Mouse (Mus musculus) thymus, adult 18-20 months (tissue): ENCODE data around the gene Adora2a.
"Not testable (repeated sequence)": the region's sequence is repeated elsewhere in the genome, so short reads cannot be mapped to it uniquely, and the experiment has no call there.

ENCODE experiments used
- DNase-seq, 2 experiments: peaks; one replicate each; pipeline ENCODE4 v3.0.0; 2022; ENCODE audit warnings: mixed read lengths in 2 of 2

The Adora2a gene

GRCm38 (mm10) chr10:75314190-75314980 lies 2.3 kb upstream of the Adora2a start:
- no peak for DNase-seq

- DNase-seq: no peak
Measured at GRCm38 (mm10) chr10:75315756-75316155, 921 bp upstream of the Adora2a start.

DNA sequence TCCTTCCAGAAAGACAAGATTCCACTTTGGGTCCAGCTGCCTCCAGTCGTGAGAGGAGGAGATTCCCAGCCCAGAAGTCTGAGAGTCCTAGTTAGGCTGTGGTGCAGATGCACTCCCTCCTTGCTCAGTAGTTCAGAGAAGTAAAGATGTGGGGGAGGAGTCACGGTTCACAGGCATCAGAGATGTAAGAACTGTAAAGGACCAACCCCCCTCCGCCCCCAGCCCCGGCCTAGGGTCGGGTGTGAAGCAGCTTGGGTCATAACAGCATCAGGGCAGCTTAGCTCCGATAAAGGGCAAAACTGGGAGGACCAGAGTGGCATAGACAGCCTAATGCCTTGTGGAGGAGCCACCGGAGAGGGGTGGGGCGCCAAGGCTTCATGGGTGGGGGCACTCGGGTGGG lies 205 bp upstream of the Adora2a start:
- DNase-seq: peak in 1 of 2 experiments; percentile 56

- DNase-seq: peak; percentile 64 to 68
Measured at GRCm38 (mm10) chr10:75316908-75317761, 458 bp downstream of the Adora2a start.

DNA sequence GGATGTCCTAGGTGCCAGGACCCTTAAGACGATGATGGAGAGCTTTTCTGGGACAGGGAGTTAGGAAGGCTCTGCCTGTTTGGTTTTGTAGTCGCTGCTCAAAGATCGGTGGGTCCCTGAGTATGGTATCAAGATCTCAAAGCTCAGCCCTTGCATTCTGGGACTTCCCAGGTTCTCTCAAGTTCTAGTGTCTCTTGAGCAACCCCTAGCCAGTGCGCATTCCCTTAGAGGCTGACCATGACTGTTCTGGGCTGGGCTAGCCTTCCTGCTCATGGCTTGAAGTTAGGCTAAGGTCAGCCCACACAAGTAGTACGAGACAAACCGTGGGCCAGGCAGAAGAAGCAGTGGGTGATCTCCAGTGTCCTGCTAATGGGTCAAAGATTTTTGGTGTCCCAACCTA lies 1.5 kb downstream of the Adora2a start:
- no peak for DNase-seq

DNA sequence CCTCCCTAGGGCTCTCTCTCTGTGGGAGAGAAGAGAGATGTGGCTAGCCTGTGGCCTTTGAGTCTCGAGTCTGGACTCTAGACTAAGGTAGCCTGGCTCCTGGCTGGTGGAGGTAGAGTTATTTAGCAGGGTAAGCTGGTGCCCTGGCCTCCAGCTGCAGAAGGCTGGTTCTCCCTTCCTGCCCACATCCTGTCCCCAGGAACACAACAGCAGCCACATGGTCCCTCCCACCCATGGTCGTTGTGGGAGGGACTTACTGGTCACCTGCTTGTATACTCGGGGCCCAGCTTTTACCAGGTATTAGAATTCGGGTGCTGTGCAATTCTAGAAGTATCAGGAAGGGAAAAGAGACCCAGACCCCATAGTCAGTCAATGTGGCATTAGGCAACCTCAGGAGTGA lies 3.6 kb downstream of the Adora2a start:
- DNase-seq: peak; percentile 61 to 75

DNA sequence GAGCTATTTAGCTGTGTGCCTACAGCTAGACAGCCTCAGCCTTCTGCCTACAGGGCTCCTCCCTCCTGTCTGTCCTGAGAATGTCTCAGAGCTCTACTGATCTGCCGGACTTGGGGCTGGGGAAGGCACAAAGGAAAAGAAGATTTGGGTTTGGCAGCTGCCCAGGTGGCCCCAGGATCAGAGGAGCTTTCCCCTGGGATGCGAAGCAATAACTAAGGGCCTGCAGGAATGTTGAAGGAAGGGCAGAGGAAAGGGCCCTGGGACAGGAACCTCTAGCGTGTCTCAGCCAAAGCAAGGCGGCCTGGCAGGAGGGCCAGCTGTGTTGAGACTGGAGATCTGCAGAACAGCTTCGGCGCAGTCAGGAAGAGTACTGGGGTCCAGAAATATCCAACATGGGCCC lies 6.3 kb downstream of the Adora2a start:
- no peak for DNase-seq

DNA sequence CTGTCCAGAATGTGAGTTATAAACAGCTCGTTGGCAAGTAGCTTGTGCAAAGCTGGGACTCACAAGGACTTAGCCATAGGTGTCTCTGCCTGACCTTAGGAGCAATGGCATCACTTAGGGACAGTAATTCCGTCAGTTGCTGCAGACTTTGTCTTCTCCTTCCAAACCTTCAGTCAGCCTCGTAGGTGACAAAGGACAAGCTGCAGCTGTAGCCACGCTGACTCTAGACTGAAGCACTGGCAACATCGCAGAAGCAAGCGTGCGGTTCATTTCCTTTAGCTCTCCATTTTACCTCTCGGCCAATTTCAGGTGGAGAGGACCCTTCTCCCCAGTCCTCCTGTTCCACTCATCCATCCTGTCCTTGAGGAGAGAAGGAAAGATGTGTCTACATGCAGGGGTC lies 7.3 kb downstream of the Adora2a start:
- DNase-seq: no peak

- no peak for DNase-seq
Measured at GRCm38 (mm10) chr10:75324391-75324790, 7.7 kb downstream of the Adora2a start.

- no peak for DNase-seq
Measured at GRCm38 (mm10) chr10:75325821-75326220, 9.1 kb downstream of the Adora2a start.

DNA sequence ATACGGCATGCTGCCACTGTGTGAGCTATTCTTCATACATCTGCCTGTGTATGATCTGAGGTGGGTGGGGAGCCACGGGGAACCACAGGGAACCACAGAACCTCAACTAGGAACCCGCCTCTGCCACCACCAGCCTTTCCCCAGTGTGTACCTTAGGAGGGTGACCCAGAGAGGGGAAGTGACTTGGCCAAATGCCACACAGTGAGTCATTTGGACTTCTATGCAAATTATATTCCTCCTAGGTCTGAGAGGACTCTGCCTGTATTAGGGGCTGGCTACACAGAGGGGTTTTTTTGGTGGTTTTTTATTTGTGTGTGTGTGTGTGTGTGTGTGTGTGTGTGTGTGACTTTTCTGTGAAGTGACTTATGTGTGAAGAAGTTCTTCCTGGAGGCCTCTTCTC lies 9.9 kb downstream of the Adora2a start:
- DNase-seq: no peak

GRCm38 (mm10) chr10:75327081-75327480 lies 10.4 kb downstream of the Adora2a start:
- no peak for DNase-seq

- no peak for DNase-seq
Measured at GRCm38 (mm10) chr10:75328201-75328704, 11.6 kb downstream of the Adora2a start.

DNA sequence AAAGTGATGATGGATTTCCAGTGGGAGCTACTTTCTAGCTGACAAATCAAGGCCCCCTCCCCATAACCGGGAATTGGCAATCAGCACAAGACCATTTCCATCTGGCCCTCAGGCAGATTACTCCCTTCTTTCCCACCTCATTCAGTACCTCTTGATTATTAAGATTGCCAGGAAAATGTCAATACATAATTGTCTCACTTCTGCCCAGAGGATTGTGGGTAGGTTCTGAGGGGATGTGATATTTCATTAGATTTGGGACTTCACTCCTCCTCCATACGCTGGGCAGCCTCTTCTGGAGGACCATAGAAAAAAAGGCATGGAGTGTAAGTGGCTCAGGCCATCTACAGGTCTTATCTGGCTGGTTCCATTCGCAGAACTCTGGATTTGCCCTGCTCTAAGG lies 15.6 kb downstream of the Adora2a start:
- no peak for DNase-seq

GRCm38 (mm10) chr10:75333176-75333776 lies 16.6 kb downstream of the Adora2a start:
- DNase-seq: no peak

DNA sequence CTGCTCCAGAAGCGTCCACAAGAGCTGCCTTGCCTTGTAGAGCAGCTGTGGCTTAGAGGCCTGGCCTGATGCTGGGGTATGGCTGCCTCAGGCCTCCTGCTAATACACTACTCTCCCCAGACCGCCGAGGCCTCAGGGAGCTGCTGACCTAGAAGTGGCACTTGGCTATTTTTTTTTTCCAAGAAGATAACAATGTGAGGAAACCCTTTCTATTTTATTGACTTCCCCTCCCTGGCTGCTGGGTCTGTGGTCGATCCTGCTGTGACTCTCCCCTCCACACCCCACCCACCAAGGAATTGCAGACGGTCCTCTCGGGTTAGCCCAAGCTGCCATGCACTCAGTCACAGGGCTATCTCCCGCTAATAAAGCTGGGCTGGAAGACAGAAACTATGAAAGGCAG lies 17.5 kb downstream of the Adora2a start:
- no peak for DNase-seq

DNA sequence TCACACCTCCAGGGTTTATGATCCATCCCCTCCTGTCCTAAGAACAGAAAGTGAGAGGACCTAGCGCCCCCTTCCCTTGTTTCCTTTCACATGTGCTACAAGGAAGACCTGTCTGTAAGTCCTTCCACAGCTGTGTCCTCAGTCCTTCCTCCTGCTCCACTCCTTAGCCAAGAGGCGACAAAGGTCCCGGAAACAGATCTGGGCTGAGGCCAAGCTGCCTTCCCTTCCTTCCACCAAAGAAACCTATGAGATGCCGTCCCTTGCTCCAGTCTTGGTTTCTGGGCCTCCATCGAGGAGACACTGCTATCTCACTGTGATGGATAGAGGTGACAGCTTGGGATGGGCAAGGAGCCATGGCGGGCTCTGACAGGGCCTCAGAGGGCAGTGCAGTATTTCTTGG lies 18.4 kb downstream of the Adora2a start:
- DNase-seq: no peak

DNA sequence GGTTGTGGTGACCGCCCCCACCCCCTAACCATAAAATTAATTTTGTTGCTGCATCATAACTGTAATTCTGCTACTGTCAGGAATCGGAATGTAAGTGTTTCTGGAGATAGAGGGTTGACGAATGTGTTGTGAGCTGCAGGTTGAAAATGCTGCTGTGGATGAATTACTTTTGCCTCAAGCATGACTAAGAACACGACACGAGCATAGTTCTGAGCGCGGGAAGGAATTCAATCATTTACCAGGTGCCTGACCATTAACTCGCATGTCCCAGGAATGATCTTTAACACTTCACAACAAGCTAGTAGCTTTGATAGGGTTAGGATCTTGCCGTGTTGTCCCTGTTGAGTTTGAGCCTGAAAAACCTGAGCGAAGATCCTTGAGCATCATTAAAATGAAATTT lies 20.6 kb downstream of the Adora2a start:
- DNase-seq: no peak

DNA sequence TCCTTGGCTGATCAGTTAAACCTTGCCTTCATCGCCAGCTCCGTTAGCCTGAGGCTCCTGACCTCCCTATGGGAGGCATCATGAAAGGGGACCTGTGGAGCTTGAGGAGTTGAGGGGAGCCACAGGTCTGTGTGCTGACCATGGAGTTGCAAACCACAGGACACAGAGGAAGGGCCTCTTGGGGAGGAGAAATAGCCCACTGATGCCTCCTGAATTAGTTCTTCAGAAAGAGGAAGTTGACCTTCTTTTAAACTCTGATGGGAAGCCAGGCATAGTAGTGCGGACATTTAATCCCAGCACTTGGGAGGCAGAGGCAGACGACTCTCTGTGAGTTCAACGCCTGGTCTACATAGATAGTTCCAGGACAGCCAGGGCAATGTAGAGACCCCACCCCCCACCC lies 22.2 kb downstream of the Adora2a start:
- no peak for DNase-seq

DNA sequence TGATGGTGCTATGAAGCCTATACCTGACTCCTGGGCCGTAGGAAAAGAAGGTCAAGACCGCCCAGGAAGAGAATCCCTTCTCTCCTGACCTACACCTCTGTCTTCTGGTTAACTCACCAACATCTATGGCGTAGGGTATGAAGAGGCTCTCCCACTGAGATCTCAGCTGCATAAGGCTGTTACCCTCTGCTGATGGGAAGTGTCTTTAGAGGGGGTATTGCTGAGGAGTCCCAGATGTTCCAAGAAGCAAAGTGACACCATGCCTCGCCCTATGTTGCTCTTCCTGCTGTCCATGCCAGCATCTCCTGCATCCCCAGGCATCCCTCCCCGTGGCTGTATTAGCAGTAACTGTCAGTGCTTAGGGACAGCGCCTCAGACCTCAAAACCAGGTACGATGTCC lies 22.7 kb downstream of the Adora2a start:
- no peak for DNase-seq

- no peak for DNase-seq
Measured at GRCm38 (mm10) chr10:75341936-75342335, 25.3 kb downstream of the Adora2a start.

DNA sequence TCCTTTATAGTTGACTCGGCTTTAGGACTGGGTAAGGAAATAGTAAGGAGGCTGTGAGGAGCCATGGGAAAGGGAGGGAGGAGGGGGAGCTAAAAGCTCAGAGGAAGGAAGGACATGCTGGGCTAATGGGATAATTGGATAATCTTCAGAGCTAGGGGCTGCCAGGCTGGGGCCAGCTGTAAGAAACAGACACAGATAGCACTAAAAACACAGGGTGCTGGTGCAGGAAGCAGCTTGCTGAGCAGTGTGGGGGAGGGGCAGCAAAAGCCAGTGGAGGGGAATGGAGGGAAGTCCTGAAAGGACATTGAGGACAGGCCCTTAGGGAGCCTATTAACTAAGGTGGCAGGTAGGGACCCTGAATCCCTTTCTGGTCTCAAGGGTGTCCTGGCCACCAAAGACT lies 27.9 kb downstream of the Adora2a start:
- DNase-seq: not testable (repeated sequence)

GRCm38 (mm10) chr10:75345265-75345664 lies 28.6 kb downstream of the Adora2a start:
- no peak for DNase-seq
